Mouse (Mus musculus) forebrain, embryonic 16.5 days (tissue): Measurements from ENCODE around the gene Actn4. TPM values are rescaled to one million over a fixed set of nuclear protein-coding genes. Genes with fewer than 3 reads are reported as not detected.
A peak's percentile ranks its signal among the peaks of the same experiment; 100 is the strongest.

Experiments
- ATAC-seq: fragments of 200-750 bp; cut with Nextera tagmentation; 2 replicates; pipeline ENCODE4 v1.8.0; 2017; ENCODE audit warnings: mild to moderate bottlenecking, moderate library complexity
- H3K27ac ChIP-seq: fragments of 300-500 bp; sonication (generic); 2 replicates; pipeline ENCODE4 v1.5.1; 2014; ENCODE audit warnings: low read length, control low read depth
- H3K27me3 ChIP-seq: fragments of 300-500 bp; sonication (generic); replicated peaks from 2 replicates; pipeline ENCODE4 v1.6.1; 2014; ENCODE audit warnings: low read length; ENCODE audit not compliant: control insufficient read depth, insufficient read depth
- H3K36me3 ChIP-seq: fragments of 300-500 bp; sonication (generic); 2 replicates; pipeline ENCODE4 v1.6.1; 2014; ENCODE audit not compliant: control insufficient read depth, insufficient read depth
- H3K4me1 ChIP-seq: fragments of 300-500 bp; sonication (generic); replicated peaks from 2 replicates; pipeline ENCODE4 v1.6.1; 2014; ENCODE audit warnings: low read length; ENCODE audit not compliant: control insufficient read depth, insufficient read depth
- H3K4me2 ChIP-seq: fragments of 300-500 bp; sonication (generic); 2 replicates; pipeline ENCODE4 v1.6.1; 2014; ENCODE audit warnings: mild to moderate bottlenecking, low read length, control low read depth
- H3K4me3 ChIP-seq: fragments of 300-500 bp; sonication (generic); replicated peaks from 2 replicates; pipeline ENCODE4 v1.5.1; 2014; ENCODE audit warnings: mild to moderate bottlenecking, low read length, control low read depth
- H3K9ac ChIP-seq: fragments of 300-500 bp; sonication (generic); replicated peaks from 2 replicates; pipeline ENCODE4 v1.6.1; 2014; ENCODE audit warnings: low read depth, low read length, control low read depth
- H3K9me3 ChIP-seq: fragments of 300-500 bp; sonication (generic); 2 replicates; pipeline ENCODE4 v1.6.1; 2016; ENCODE audit warnings: low read length; ENCODE audit not compliant: control insufficient read depth
- WGBS: fragments of 180-500 bp; shearing (Covaris S2); extraction: QIAGEN DNeasy Blood & Tissue Kit; methylation state at CpG from one replicate; pipeline ENCODE4 v1.1.7; 2014; 5-methylcytosine and 5-hydroxymethylcytosine counted together
- polyA plus RNA-seq: library from polyadenylated mRNA; unstranded; fragments of >200 nt; fragmentation: Nextera tagmentation; extraction: Ambion mirVana; gene quantifications from 2 replicates; pipeline ENCODE4 v1.2.1, GENCODE M21; 2015

Gene Actn4
- polyA plus RNA-seq, 1 experiment from 2014 or later, result 150 TPM

DNA sequence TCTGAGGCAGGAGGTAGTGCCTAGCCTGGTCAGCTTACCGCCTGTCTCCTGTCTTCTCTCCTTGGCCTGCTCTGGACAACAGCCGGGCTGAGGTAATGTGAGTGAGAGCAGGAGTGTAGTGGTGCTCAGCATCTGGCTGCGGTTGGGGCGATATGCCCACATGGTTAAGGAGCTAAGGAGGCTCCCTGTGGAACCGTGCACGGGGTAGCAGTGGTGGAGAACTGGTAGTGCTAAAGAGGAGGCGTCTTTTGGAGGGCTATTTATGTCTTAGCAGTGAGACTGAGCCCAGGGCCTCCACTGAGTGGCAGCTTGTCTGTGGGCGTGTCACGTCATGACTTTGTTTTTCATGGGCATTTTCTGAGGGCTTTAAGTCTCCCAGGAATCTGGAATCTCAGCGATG, 58.4 kb downstream of the Actn4 start:
- H3K4me2 ChIP-seq, result no peak overlapping the region
- H3K36me3 ChIP-seq, result peaks cover 38% of the 10 kb centered on the region
- H3K4me3 ChIP-seq, result no peak overlapping the region
- H3K9ac ChIP-seq, result no peak overlapping the region
- ATAC-seq, result no peak
- H3K9me3 ChIP-seq, result no peaks in the 10 kb centered on the region
- WGBS, result 94% methylated on average over 10 of the region's 10 CpGs
- no peaks in the 10 kb centered on the region for H3K27me3 ChIP-seq
- H3K27ac ChIP-seq, result no peak overlapping the region
- no peaks in the 10 kb centered on the region for H3K4me1 ChIP-seq

DNA sequence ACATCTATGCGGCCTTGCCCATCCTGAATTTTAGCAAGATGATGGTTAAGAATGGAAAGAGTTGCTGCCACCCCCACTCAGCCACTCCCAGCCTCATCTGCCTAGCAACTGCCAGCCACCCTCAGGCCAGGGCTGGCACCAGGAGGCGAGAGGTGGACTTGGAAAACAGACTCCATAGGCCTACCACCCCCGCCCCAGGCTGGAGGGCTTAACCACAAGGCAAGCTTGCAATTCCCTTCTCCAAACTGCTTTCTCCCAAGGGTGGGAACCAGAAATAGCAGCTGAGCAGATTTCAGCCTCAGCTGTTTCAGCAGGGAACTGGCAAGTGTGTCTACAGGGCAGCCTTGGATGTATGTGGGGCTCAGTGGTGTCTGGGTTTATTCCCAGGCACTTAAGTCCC, 59.3 kb downstream of the Actn4 start:
- Histone ChIP-seq H3K4me1 (no peaks in the 10 kb centered on the region), H3K4me2 (no peak overlapping the region), H3K27me3 (no peaks in the 10 kb centered on the region), H3K4me3 (no peak overlapping the region), H3K9ac (no peak overlapping the region), H3K36me3 (peaks cover 45% of the 10 kb centered on the region), H3K27ac (no peak overlapping the region), H3K9me3 (no peaks in the 10 kb centered on the region)
- no peak for ATAC-seq
- 89% methylated on average over 3 of the region's 3 CpGs for WGBS

- no peaks in the 10 kb centered on the region for H3K9me3 ChIP-seq
- no peak overlapping the region for H3K4me3 ChIP-seq
- H3K9ac ChIP-seq, result no peak overlapping the region
- ATAC-seq, result no peak
- no peaks in the 10 kb centered on the region for H3K27me3 ChIP-seq
- WGBS, result 91% methylated on average over 6 of the region's 6 CpGs
- peaks cover 46% of the 10 kb centered on the region for H3K36me3 ChIP-seq
- H3K27ac ChIP-seq, result no peak overlapping the region
- no peak overlapping the region for H3K4me2 ChIP-seq
- H3K4me1 ChIP-seq, result no peaks in the 10 kb centered on the region
Observed at GRCm38 (mm10) chr7:28902180-28902579, 60.0 kb downstream of the Actn4 start.

GRCm38 (mm10) chr7:28901311-28902125, 60.6 kb downstream of the Actn4 start:
- H3K27ac ChIP-seq, result no peak overlapping the region
- H3K4me2 ChIP-seq, result no peak overlapping the region
- no peaks in the 10 kb centered on the region for H3K4me1 ChIP-seq
- no peaks in the 10 kb centered on the region for H3K27me3 ChIP-seq
- H3K9me3 ChIP-seq, result no peaks in the 10 kb centered on the region
- H3K9ac ChIP-seq, result no peak overlapping the region
- 91% methylated on average over 13 of the region's 13 CpGs for WGBS
- peak; percentile 57 for ATAC-seq
- H3K36me3 ChIP-seq, result peaks cover 52% of the 10 kb centered on the region
- no peak overlapping the region for H3K4me3 ChIP-seq

- Histone ChIP-seq H3K4me1 (no peaks in the 10 kb centered on the region), H3K9ac (no peak overlapping the region), H3K27ac (no peak overlapping the region), H3K4me2 (no peak overlapping the region), H3K27me3 (no peaks in the 10 kb centered on the region), H3K36me3 (peaks cover 60% of the 10 kb centered on the region), H3K9me3 (no peaks in the 10 kb centered on the region), H3K4me3 (no peak overlapping the region)
- no peak for ATAC-seq
- 79% methylated on average over 4 of the region's 4 CpGs for WGBS
Observed at GRCm38 (mm10) chr7:28899972-28900371, 62.2 kb downstream of the Actn4 start.

- Histone ChIP-seq H3K27me3 (no peaks in the 10 kb centered on the region), H3K4me2 (no peak overlapping the region), H3K27ac (no peak overlapping the region), H3K9me3 (no peaks in the 10 kb centered on the region), H3K36me3 (peaks cover 58% of the 10 kb centered on the region), H3K4me3 (no peak overlapping the region), H3K4me1 (no peaks in the 10 kb centered on the region), H3K9ac (no peak overlapping the region)
- 95% methylated on average over 6 of the region's 6 CpGs for WGBS
- no peak for ATAC-seq
Observed at GRCm38 (mm10) chr7:28897661-28898060, 64.5 kb downstream of the Actn4 start.

DNA sequence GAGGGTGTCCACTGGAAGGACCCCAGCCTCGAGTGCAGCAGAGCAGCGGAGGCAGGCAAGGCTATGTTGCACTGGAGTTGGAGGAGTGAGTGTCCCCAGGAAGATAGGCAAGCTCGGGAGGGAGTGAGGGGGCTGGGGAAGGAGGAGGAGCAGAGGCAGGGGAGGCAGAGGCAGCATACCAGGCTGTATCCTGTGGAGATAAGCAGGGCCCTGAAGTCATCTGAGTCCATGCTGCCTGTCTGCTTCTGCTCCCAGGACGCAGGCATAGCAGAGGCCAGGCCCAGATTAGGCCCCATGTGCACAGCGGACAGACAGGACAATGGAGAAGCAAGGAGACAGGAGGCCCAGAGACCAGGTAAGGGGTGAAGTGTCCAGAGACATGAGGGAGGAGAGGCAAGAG, 67.2 kb downstream of the Actn4 start:
- no peak overlapping the region for H3K4me3 ChIP-seq
- 65% methylated on average over 5 of the region's 5 CpGs for WGBS
- H3K9me3 ChIP-seq, result no peaks in the 10 kb centered on the region
- H3K36me3 ChIP-seq, result peaks cover 50% of the 10 kb centered on the region
- no peak overlapping the region for H3K27ac ChIP-seq
- H3K27me3 ChIP-seq, result no peaks in the 10 kb centered on the region
- no peak overlapping the region for H3K9ac ChIP-seq
- no peaks in the 10 kb centered on the region for H3K4me1 ChIP-seq
- ATAC-seq, result no peak
- no peak overlapping the region for H3K4me2 ChIP-seq

- H3K4me3 ChIP-seq, result no peak overlapping the region
- WGBS, result 63% methylated on average over 7 of the region's 7 CpGs
- H3K27me3 ChIP-seq, result peaks cover 7% of the 10 kb centered on the region
- peaks cover 4% of the 10 kb centered on the region for H3K4me1 ChIP-seq
- no peak overlapping the region for H3K4me2 ChIP-seq
- H3K9ac ChIP-seq, result no peak overlapping the region
- no peak for ATAC-seq
- peaks cover 48% of the 10 kb centered on the region for H3K36me3 ChIP-seq
- no peak overlapping the region for H3K27ac ChIP-seq
- H3K9me3 ChIP-seq, result no peaks in the 10 kb centered on the region
Observed at GRCm38 (mm10) chr7:28893643-28894265, 68.4 kb downstream of the Actn4 start.

GRCm38 (mm10) chr7:28892601-28893000, 69.5 kb downstream of the Actn4 start:
- H3K36me3 ChIP-seq, result peaks cover 39% of the 10 kb centered on the region
- no peak for ATAC-seq
- no peak overlapping the region for H3K4me2 ChIP-seq
- no peak overlapping the region for H3K4me3 ChIP-seq
- H3K4me1 ChIP-seq, result peaks cover 9% of the 10 kb centered on the region
- H3K9me3 ChIP-seq, result no peaks in the 10 kb centered on the region
- H3K27ac ChIP-seq, result no peak overlapping the region
- peaks cover 15% of the 10 kb centered on the region for H3K27me3 ChIP-seq
- 93% methylated on average over 17 of the region's 17 CpGs for WGBS
- no peak overlapping the region for H3K9ac ChIP-seq
